Mouse (Mus musculus): Measurements from ENCODE around the gene Sf1. TPM values are rescaled to one million over a fixed set of nuclear protein-coding genes. Genes with fewer than 3 reads are reported as not detected.

Sf1 gene
- polyA plus RNA-seq, 1 experiment from 2014 or later, result 81.4 TPM

GRCm38 (mm10) chr19:6388006-6388405 is 24.5 kb downstream of the Sf1 start:
- H3K4me3 ChIP-seq (ENCODE audit: low read length), result no peak overlapping the region
- no peaks in the 10 kb centered on the region for H3K36me3 ChIP-seq (ENCODE audit: control insufficient read depth, insufficient read depth, low read length)
- no peaks in the 10 kb centered on the region for H3K27me3 ChIP-seq (replicated peaks; ENCODE audit: control insufficient read depth, insufficient read depth, low read length)
- no peaks in the 10 kb centered on the region for H3K9me3 ChIP-seq (ENCODE audit: control insufficient read depth, low read length)
- H3K9ac ChIP-seq (ENCODE audit: low read depth, low read length), result no peak overlapping the region
- H3K4me1 ChIP-seq (ENCODE audit: control insufficient read depth, insufficient read depth, low read depth, low read length), result 0 out of 2 replicates have a peak, but pooled peaks cover 8% of the 10 kb centered on the region
- WGBS, result 78% methylated on average over 13 of the region's 13 CpGs
- H3K4me2 ChIP-seq (ENCODE audit: low read length), result no peak overlapping the region
- no peak for ATAC-seq
- H3K27ac ChIP-seq (ENCODE audit: low read depth, low read length), result no peak overlapping the region

GRCm38 (mm10) chr19:6389803-6390202 is 26.3 kb downstream of the Sf1 start:
- H3K27ac ChIP-seq (ENCODE audit: low read depth, low read length), result no peak overlapping the region
- H3K4me3 ChIP-seq (ENCODE audit: low read length), result peak overlapping the region; percentile 35
- no peaks in the 10 kb centered on the region for H3K9me3 ChIP-seq (ENCODE audit: control insufficient read depth, low read length)
- 0 out of 2 replicates have a peak, but pooled peaks cover 2% of the 10 kb centered on the region for H3K4me1 ChIP-seq (ENCODE audit: control insufficient read depth, insufficient read depth, low read depth, low read length)
- peak overlapping the region; percentile 64 for H3K4me2 ChIP-seq (ENCODE audit: low read length)
- WGBS, result 11% methylated on average over 16 of the region's 16 CpGs
- peak overlapping the region; percentile 56 for H3K9ac ChIP-seq (ENCODE audit: low read depth, low read length)
- H3K27me3 ChIP-seq (replicated peaks; ENCODE audit: control insufficient read depth, insufficient read depth, low read length), result no peaks in the 10 kb centered on the region
- no peaks in the 10 kb centered on the region for H3K36me3 ChIP-seq (ENCODE audit: control insufficient read depth, insufficient read depth, low read length)
- ATAC-seq, result peak; percentile 55

- Histone ChIP-seq H3K27me3 (replicated peaks; ENCODE audit: control insufficient read depth, insufficient read depth, low read length) (no peaks in the 10 kb centered on the region), H3K4me1 (ENCODE audit: control insufficient read depth, insufficient read depth, low read depth, low read length) (0 out of 2 replicates have a peak, but pooled peaks cover 2% of the 10 kb centered on the region), H3K9ac (ENCODE audit: low read depth, low read length) (peak overlapping the region; percentile 56; the same call in 1 of the 2 replicates), H3K36me3 (ENCODE audit: control insufficient read depth, insufficient read depth, low read length) (no peaks in the 10 kb centered on the region), H3K9me3 (ENCODE audit: control insufficient read depth, low read length) (no peaks in the 10 kb centered on the region), H3K4me2 (ENCODE audit: low read length) (peak overlapping the region; percentile 64), H3K27ac (ENCODE audit: low read depth, low read length) (no peak overlapping the region), H3K4me3 (ENCODE audit: low read length) (no peak overlapping the region)
- 73% methylated on average over 6 of the region's 6 CpGs for WGBS
- no peak for ATAC-seq
Observed at GRCm38 (mm10) chr19:6390251-6390650, 26.8 kb downstream of the Sf1 start.

- H3K36me3 ChIP-seq (ENCODE audit: control insufficient read depth, insufficient read depth, low read length), result no peaks in the 10 kb centered on the region
- no peak overlapping the region for H3K9ac ChIP-seq (ENCODE audit: low read depth, low read length)
- ATAC-seq, result no peak
- H3K9me3 ChIP-seq (ENCODE audit: control insufficient read depth, low read length), result no peaks in the 10 kb centered on the region
- 0 out of 2 replicates have a peak, but pooled peaks cover 2% of the 10 kb centered on the region for H3K4me1 ChIP-seq (ENCODE audit: control insufficient read depth, insufficient read depth, low read depth, low read length)
- H3K27me3 ChIP-seq (replicated peaks; ENCODE audit: control insufficient read depth, insufficient read depth, low read length), result no peaks in the 10 kb centered on the region
- H3K4me3 ChIP-seq (ENCODE audit: low read length), result no peak overlapping the region
- no peak overlapping the region for H3K4me2 ChIP-seq (ENCODE audit: low read length)
- H3K27ac ChIP-seq (ENCODE audit: low read depth, low read length), result no peak overlapping the region
- 95% methylated on average over 14 of the region's 14 CpGs for WGBS
Observed at GRCm38 (mm10) chr19:6392743-6393393, 29.4 kb downstream of the Sf1 start.

- Histone ChIP-seq H3K4me2 (ENCODE audit: low read length) (no peak overlapping the region), H3K36me3 (ENCODE audit: control insufficient read depth, insufficient read depth, low read length) (no peaks in the 10 kb centered on the region), H3K27me3 (replicated peaks; ENCODE audit: control insufficient read depth, insufficient read depth, low read length) (no peaks in the 10 kb centered on the region), H3K9me3 (ENCODE audit: control insufficient read depth, low read length) (no peaks in the 10 kb centered on the region), H3K9ac (ENCODE audit: low read depth, low read length) (no peak overlapping the region), H3K4me1 (ENCODE audit: control insufficient read depth, insufficient read depth, low read depth, low read length) (0 out of 2 replicates have a peak, but pooled peaks cover 2% of the 10 kb centered on the region), H3K4me3 (ENCODE audit: low read length) (no peak overlapping the region), H3K27ac (ENCODE audit: low read depth, low read length) (no peak overlapping the region)
- no peak for ATAC-seq
- WGBS, result 95% methylated on average over 16 of the region's 16 CpGs
Observed at GRCm38 (mm10) chr19:6393637-6394036, 30.1 kb downstream of the Sf1 start.

DNA sequence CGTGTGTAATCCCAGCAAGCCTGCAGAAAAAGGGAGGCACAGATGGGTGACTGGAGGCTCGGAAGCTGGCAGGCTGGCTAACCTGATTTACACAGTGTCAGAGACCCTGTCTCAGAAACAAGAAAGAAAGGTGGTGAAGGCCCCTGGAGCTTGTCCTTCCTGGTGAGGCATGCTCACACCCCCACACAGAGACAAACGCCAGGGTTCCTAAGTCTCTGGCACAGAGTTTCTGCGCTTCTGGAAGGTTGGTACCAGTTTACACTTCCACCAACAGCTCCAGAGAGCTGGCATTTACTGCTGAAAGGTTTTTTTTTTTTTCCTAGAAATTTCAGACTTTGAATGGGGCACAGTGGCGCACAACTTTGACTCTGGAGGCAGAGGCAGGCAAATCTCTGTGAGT is 32.7 kb downstream of the Sf1 start:
- ATAC-seq, result no peak
- H3K4me1 ChIP-seq (ENCODE audit: control insufficient read depth, insufficient read depth, low read depth, low read length), result peaks cover 13% of the 10 kb centered on the region
- H3K4me3 ChIP-seq (ENCODE audit: low read length), result no peak overlapping the region
- H3K27me3 ChIP-seq (replicated peaks; ENCODE audit: control insufficient read depth, insufficient read depth, low read length), result no peaks in the 10 kb centered on the region
- WGBS, result 82% methylated on average over 5 of the region's 5 CpGs
- H3K9me3 ChIP-seq (ENCODE audit: control insufficient read depth, low read length), result no peaks in the 10 kb centered on the region
- H3K4me2 ChIP-seq (ENCODE audit: low read length), result no peak overlapping the region
- H3K27ac ChIP-seq (ENCODE audit: low read depth, low read length), result no peak overlapping the region
- no peak overlapping the region for H3K9ac ChIP-seq (ENCODE audit: low read depth, low read length)
- no peaks in the 10 kb centered on the region for H3K36me3 ChIP-seq (ENCODE audit: control insufficient read depth, insufficient read depth, low read length)

DNA sequence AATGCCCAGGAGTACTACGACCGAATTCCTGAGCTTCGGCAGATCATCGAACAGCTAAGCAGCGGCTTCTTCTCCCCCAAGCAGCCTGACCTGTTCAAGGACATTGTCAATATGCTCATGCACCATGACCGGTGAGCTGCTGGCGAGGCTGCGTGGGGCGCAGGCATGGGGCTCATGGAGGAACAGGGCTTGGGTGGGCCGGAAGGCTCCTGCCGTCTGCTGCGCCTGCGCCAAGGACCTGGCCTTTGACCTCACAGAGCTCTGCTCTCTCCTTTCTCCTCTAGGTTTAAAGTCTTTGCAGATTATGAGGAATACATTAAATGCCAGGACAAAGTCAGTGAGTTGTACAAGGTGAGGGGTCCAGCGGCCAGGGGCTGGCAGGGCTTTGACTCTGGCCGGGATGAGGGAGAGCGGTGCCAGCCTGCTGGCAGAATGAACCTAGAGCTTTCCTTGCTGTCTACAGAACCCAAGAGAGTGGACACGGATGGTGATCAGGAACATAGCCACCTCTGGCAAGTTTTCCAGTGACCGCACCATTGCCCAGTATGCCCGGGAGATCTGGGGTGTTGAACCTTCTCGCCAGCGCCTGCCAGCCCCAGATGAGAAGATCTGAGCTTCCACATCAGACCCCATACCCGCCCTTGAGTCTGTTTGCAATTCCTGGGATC is 34.2 kb downstream of the Sf1 start:
- no peak for ATAC-seq
- Histone ChIP-seq H3K9me3 (ENCODE audit: control insufficient read depth, low read length) (no peaks in the 10 kb centered on the region), H3K4me3 (ENCODE audit: low read length) (no peak overlapping the region), H3K27ac (ENCODE audit: low read depth, low read length) (no peak overlapping the region), H3K4me1 (ENCODE audit: control insufficient read depth, insufficient read depth, low read depth, low read length) (peaks cover 24% of the 10 kb centered on the region), H3K36me3 (ENCODE audit: control insufficient read depth, insufficient read depth, low read length) (no peaks in the 10 kb centered on the region), H3K9ac (ENCODE audit: low read depth, low read length) (no peak overlapping the region), H3K27me3 (replicated peaks; ENCODE audit: control insufficient read depth, insufficient read depth, low read length) (no peaks in the 10 kb centered on the region), H3K4me2 (ENCODE audit: low read length) (peak overlapping the region; percentile 99; the same call in 1 of the 2 replicates)
- WGBS, result 83% methylated on average over 22 of the region's 22 CpGs

DNA sequence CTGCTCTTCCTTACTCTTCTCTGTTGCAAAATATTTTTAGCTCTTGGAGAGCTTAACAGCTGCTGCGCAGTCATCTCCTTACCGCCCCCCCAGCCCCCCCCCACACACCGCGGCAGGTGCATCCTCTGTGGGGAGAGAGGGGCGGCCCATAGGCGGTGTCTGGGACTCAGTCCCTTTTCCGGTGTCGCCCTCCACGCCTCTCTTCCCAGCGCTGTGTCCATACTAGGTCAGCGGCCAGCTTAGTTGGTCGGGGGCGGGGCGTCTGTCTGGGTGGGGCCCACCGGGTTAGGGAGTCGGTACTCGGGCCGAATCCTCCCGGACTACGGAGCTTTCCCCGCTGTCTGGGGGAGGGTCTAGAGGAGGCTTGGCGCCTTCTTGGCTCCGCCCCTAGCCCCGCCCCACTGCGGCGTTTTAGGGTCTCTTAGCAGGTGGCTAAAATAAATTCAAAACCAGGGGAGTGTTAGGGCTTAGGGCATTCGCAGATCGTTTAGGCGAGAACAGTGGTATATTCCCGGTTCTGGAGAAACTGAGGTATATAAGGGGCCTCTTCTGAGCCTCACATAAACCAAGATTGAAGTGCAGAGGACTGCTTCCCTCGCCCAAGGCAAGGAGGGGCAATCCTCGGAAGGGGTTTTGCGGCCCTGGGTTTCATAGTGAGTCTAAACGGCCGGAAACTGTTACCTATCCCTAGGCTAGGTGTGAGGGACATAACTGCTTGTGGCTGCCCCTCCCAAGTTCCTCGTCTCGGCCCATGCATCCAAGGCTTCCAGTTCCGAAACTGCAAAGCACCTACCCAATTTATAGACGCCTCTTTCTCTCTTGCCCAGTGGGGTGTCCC is 35.2 kb downstream of the Sf1 start:
- H3K9me3 ChIP-seq (ENCODE audit: control insufficient read depth, low read length), result no peaks in the 10 kb centered on the region
- no peaks in the 10 kb centered on the region for H3K36me3 ChIP-seq (ENCODE audit: control insufficient read depth, insufficient read depth, low read length)
- ATAC-seq, result peak; percentile 76
- peak overlapping the region; percentile 73 for H3K4me3 ChIP-seq (ENCODE audit: low read length)
- peaks cover 24% of the 10 kb centered on the region for H3K4me1 ChIP-seq (ENCODE audit: control insufficient read depth, insufficient read depth, low read depth, low read length)
- no peaks in the 10 kb centered on the region for H3K27me3 ChIP-seq (replicated peaks; ENCODE audit: control insufficient read depth, insufficient read depth, low read length)
- peak overlapping the region; percentile 99 for H3K4me2 ChIP-seq (ENCODE audit: low read length)
- peak overlapping the region; percentile 86 for H3K9ac ChIP-seq (ENCODE audit: low read depth, low read length)
- H3K27ac ChIP-seq (ENCODE audit: low read depth, low read length), result peak overlapping the region; percentile 87
- WGBS, result under 1% methylated on average over 39 of the region's 39 CpGs
